Mouse (Mus musculus): ENCODE results near the gene Lrp2.

DNA sequence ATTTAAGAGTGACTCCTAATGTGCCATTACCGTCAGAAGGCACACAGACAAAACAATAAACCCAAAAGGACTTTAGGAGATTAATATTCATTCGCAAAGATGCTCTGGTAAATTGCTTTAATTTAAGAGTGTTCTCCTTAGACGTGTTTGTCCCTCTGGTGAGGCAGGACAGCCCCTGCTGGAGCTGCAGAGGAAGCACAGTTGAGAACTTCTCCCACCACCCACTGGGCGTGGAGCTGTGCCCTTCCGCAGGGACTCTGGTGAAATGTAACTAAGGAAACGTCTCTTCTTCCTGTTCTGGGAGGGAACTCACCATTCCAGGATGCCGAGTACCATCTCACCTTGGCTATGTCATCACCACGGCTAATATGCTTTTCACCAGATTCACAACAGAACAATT, 204.1 kb downstream of the Lrp2 start:
- TF ChIP-seq CTCF (IDR thresholded peaks at IDR 0.05; ENCODE audit: low read depth, low read length): no peak
- TF ChIP-seq EP300 (IDR thresholded peaks at IDR 0.05; ENCODE audit: insufficient read depth, low read depth, low read length): no peak
- TF ChIP-seq POLR2A (IDR thresholded peaks at IDR 0.05; ENCODE audit: insufficient read depth, low read length): no peak

Data from ES-Bruce4 (cell line).